Mouse (Mus musculus) hindbrain, embryonic 10.5 days (tissue): ENCODE measurements around the gene Chdh. TPM values are rescaled to one million over a fixed set of nuclear protein-coding genes. Genes with fewer than 3 reads are reported as not detected.

Experiments used
- DNase-seq: peaks from one replicate; pipeline ENCODE4 v3.0.0-alpha.2; 2017; ENCODE audit warnings: low spot score
- H3K27ac ChIP-seq: fragments of 300-500 bp; sonication (generic); 2 replicates; pipeline ENCODE4 v1.5.1; 2016; ENCODE audit warnings: mild to moderate bottlenecking, moderate library complexity
- H3K27me3 ChIP-seq: fragments of 300-500 bp; sonication (generic); 2 replicates; pipeline ENCODE4 v1.6.1; 2016; ENCODE audit warnings: mild to moderate bottlenecking; ENCODE audit not compliant: poor library complexity, insufficient read depth, severe bottlenecking
- H3K36me3 ChIP-seq: fragments of 300-500 bp; sonication (generic); 2 replicates; pipeline ENCODE4 v1.6.1; 2016; ENCODE audit warnings: mild to moderate bottlenecking, moderate library complexity
- H3K4me1 ChIP-seq: fragments of 300-500 bp; sonication (generic); replicated peaks from 2 replicates; pipeline ENCODE4 v1.6.1; 2016; ENCODE audit warnings: mild to moderate bottlenecking
- H3K4me3 ChIP-seq: fragments of 300-500 bp; sonication (generic); 2 replicates; pipeline ENCODE4 v1.5.1; 2016; ENCODE audit warnings: mild to moderate bottlenecking, moderate library complexity
- H3K9me3 ChIP-seq: fragments of 300-500 bp; sonication (generic); 2 replicates; pipeline ENCODE4 v1.6.1; 2016; ENCODE audit warnings: mild to moderate bottlenecking, moderate library complexity
- WGBS: fragments of 180-500 bp; shearing (Covaris S2); methylation state at CpG from one replicate; pipeline ENCODE4 v1.1.7; 2016; 5-methylcytosine and 5-hydroxymethylcytosine counted together
- polyA plus RNA-seq: library from polyadenylated mRNA; unstranded; fragments of >200 nt; fragmentation: Nextera tagmentation; extraction: Ambion mirVana; gene quantifications from 2 replicates; pipeline ENCODE4 v1.2.1, GENCODE M21; 2016

Chdh gene
- polyA plus RNA-seq, 1 experiment from 2014 or later, result 0.09 TPM

- no peak for DNase-seq
- H3K4me1 ChIP-seq, result no peaks in the 10 kb centered on the region
- no peaks in the 10 kb centered on the region for H3K27me3 ChIP-seq
- H3K4me3 ChIP-seq, result no peak overlapping the region
- no peak overlapping the region for H3K27ac ChIP-seq
- no peaks in the 10 kb centered on the region for H3K9me3 ChIP-seq
- 94% methylated on average over 4 of the region's 4 CpGs for WGBS
- H3K36me3 ChIP-seq, result no peaks in the 10 kb centered on the region
Measured at GRCm38 (mm10) chr14:30018463-30018801, 9.6 kb downstream of the Chdh start.

- H3K36me3 ChIP-seq, result no peaks in the 10 kb centered on the region
- H3K4me1 ChIP-seq, result no peaks in the 10 kb centered on the region
- 90% methylated on average over 6 of the region's 6 CpGs for WGBS
- H3K9me3 ChIP-seq, result no peaks in the 10 kb centered on the region
- no peaks in the 10 kb centered on the region for H3K27me3 ChIP-seq
- H3K4me3 ChIP-seq, result no peak overlapping the region
- H3K27ac ChIP-seq, result no peak overlapping the region
- DNase-seq, result no peak
Measured at GRCm38 (mm10) chr14:30018846-30019245, 10.0 kb downstream of the Chdh start.

- Histone ChIP-seq H3K9me3 (no peaks in the 10 kb centered on the region), H3K27me3 (no peaks in the 10 kb centered on the region), H3K27ac (no peak overlapping the region), H3K4me3 (no peak overlapping the region), H3K36me3 (no peaks in the 10 kb centered on the region), H3K4me1 (no peaks in the 10 kb centered on the region)
- no peak for DNase-seq
- 90% methylated on average over 8 of the region's 8 CpGs for WGBS
Measured at GRCm38 (mm10) chr14:30019375-30019774, 10.6 kb downstream of the Chdh start.

GRCm38 (mm10) chr14:30019792-30020575 lies 11.2 kb downstream of the Chdh start:
- H3K27ac ChIP-seq, result no peak overlapping the region
- no peaks in the 10 kb centered on the region for H3K36me3 ChIP-seq
- H3K9me3 ChIP-seq, result no peaks in the 10 kb centered on the region
- H3K4me3 ChIP-seq, result no peak overlapping the region
- 48% methylated on average over 9 of the region's 9 CpGs for WGBS
- H3K27me3 ChIP-seq, result no peaks in the 10 kb centered on the region
- no peaks in the 10 kb centered on the region for H3K4me1 ChIP-seq
- no peak for DNase-seq

GRCm38 (mm10) chr14:30022471-30022870 lies 13.6 kb downstream of the Chdh start:
- Histone ChIP-seq H3K27me3 (no peaks in the 10 kb centered on the region), H3K27ac (no peak overlapping the region), H3K4me1 (no peaks in the 10 kb centered on the region), H3K36me3 (no peaks in the 10 kb centered on the region), H3K4me3 (no peak overlapping the region), H3K9me3 (no peaks in the 10 kb centered on the region)
- 92% methylated on average over 6 of the region's 6 CpGs for WGBS
- no peak for DNase-seq

GRCm38 (mm10) chr14:30024387-30024786 lies 15.6 kb downstream of the Chdh start:
- Histone ChIP-seq H3K4me1 (no peaks in the 10 kb centered on the region), H3K9me3 (no peaks in the 10 kb centered on the region), H3K4me3 (no peak overlapping the region), H3K27me3 (no peaks in the 10 kb centered on the region), H3K27ac (no peak overlapping the region), H3K36me3 (no peaks in the 10 kb centered on the region)
- 78% methylated on average over 7 of the region's 7 CpGs for WGBS
- DNase-seq, result no peak

- Histone ChIP-seq H3K4me3 (no peak overlapping the region), H3K27ac (no peak overlapping the region), H3K4me1 (no peaks in the 10 kb centered on the region), H3K9me3 (no peaks in the 10 kb centered on the region), H3K27me3 (no peaks in the 10 kb centered on the region), H3K36me3 (no peaks in the 10 kb centered on the region)
- DNase-seq, result no peak
- 61% methylated on average over 2 of the region's 2 CpGs for WGBS
Measured at GRCm38 (mm10) chr14:30027378-30027777, 18.6 kb downstream of the Chdh start.

GRCm38 (mm10) chr14:30033405-30033804 lies 24.6 kb downstream of the Chdh start:
- no peaks in the 10 kb centered on the region for H3K27me3 ChIP-seq
- no peaks in the 10 kb centered on the region for H3K9me3 ChIP-seq
- H3K36me3 ChIP-seq, result no peaks in the 10 kb centered on the region
- DNase-seq, result no peak
- no peaks in the 10 kb centered on the region for H3K4me1 ChIP-seq
- 73% methylated on average over 8 of the region's 8 CpGs for WGBS
- H3K27ac ChIP-seq, result no peak overlapping the region
- no peak overlapping the region for H3K4me3 ChIP-seq

GRCm38 (mm10) chr14:30038431-30038830 lies 29.6 kb downstream of the Chdh start:
- H3K27ac ChIP-seq, result no peak overlapping the region
- DNase-seq, result no peak
- no peaks in the 10 kb centered on the region for H3K36me3 ChIP-seq
- 90% methylated on average over 18 of the region's 18 CpGs for WGBS
- H3K4me3 ChIP-seq, result no peak overlapping the region
- H3K4me1 ChIP-seq, result no peaks in the 10 kb centered on the region
- no peaks in the 10 kb centered on the region for H3K9me3 ChIP-seq
- no peaks in the 10 kb centered on the region for H3K27me3 ChIP-seq

- H3K36me3 ChIP-seq, result no peaks in the 10 kb centered on the region
- no peak for DNase-seq
- no peak overlapping the region for H3K27ac ChIP-seq
- 81% methylated on average over 4 of the region's 4 CpGs for WGBS
- no peak overlapping the region for H3K4me3 ChIP-seq
- H3K4me1 ChIP-seq, result no peaks in the 10 kb centered on the region
- H3K9me3 ChIP-seq, result no peaks in the 10 kb centered on the region
- no peaks in the 10 kb centered on the region for H3K27me3 ChIP-seq
Measured at GRCm38 (mm10) chr14:30039413-30039812, 30.6 kb downstream of the Chdh start.

GRCm38 (mm10) chr14:30041836-30042235 lies 33.0 kb downstream of the Chdh start:
- Histone ChIP-seq H3K27me3 (no peaks in the 10 kb centered on the region), H3K9me3 (no peaks in the 10 kb centered on the region), H3K27ac (no peak overlapping the region), H3K36me3 (no peaks in the 10 kb centered on the region), H3K4me1 (no peaks in the 10 kb centered on the region), H3K4me3 (no peak overlapping the region)
- no peak for DNase-seq
- WGBS, result 89% methylated on average over 9 of the region's 9 CpGs

- Histone ChIP-seq H3K9me3 (no peaks in the 10 kb centered on the region), H3K27me3 (no peaks in the 10 kb centered on the region), H3K4me1 (no peaks in the 10 kb centered on the region), H3K36me3 (no peaks in the 10 kb centered on the region), H3K4me3 (no peak overlapping the region), H3K27ac (no peak overlapping the region)
- 88% methylated on average over 7 of the region's 7 CpGs for WGBS
- DNase-seq, result no peak
Measured at GRCm38 (mm10) chr14:30043356-30043940, 34.6 kb downstream of the Chdh start.

GRCm38 (mm10) chr14:30045239-30045638 lies 36.4 kb downstream of the Chdh start:
- Histone ChIP-seq H3K9me3 (no peaks in the 10 kb centered on the region), H3K4me3 (no peak overlapping the region), H3K4me1 (no peaks in the 10 kb centered on the region), H3K27me3 (no peaks in the 10 kb centered on the region), H3K36me3 (no peaks in the 10 kb centered on the region), H3K27ac (no peak overlapping the region)
- WGBS, result 92% methylated on average over 10 of the region's 10 CpGs
- no peak for DNase-seq
